Mouse (Mus musculus): ENCODE data around the gene Rasa2. TPM values are rescaled to one million over a fixed set of nuclear protein-coding genes. Genes with fewer than 3 reads are reported as not detected.
"Not testable (repeated sequence)": the region's sequence is repeated elsewhere in the genome, so short reads cannot be mapped to it uniquely, and the experiment has no call there.

The Rasa2 gene
- 1 to 10 TPM; 3.0 to 4.1 TPM for total RNA-seq (2021)
- long read RNA-seq, experiment 1: 0 reads
- long read RNA-seq, experiment 2: 0 reads

- intact Hi-C loops (cut with DNase I; ENCODE audit: low total_unique reads): no loop called here
- DNase-seq: peak; percentile 94
These were observed at the start of gene Rasa2 for GRCm38 (mm10) chr9:96631389-96632072. Gene Rasa2 (minus strand): TSS chr9:96631617.

GRCm38 (mm10) chr9:96678611-96679010 lies 47.2 kb upstream of the Rasa2 start:
- intact Hi-C loops (cut with DNase I; ENCODE audit: low total_unique reads): no loop called here
- no peak for DNase-seq

- intact Hi-C loops (cut with DNase I; ENCODE audit: low total_unique reads): not testable (repeated sequence)
These were observed 46.3 kb upstream of the Rasa2 start for GRCm38 (mm10) chr9:96677711-96678110.

GRCm38 (mm10) chr9:96676671-96677070 lies 45.3 kb upstream of the Rasa2 start:
- DNase-seq: no peak
- intact Hi-C loops (cut with DNase I; ENCODE audit: low total_unique reads): no loop called here

More at GRCm38 (mm10) chr9:96677711-96678110, 46.3 kb upstream of the Rasa2 start:
- not testable (repeated sequence) for DNase-seq

- intact Hi-C loops (cut with DNase I; ENCODE audit: low total_unique reads): no loop called here
- no peak for DNase-seq
These were observed 44.6 kb upstream of the Rasa2 start for GRCm38 (mm10) chr9:96675763-96676640.

GRCm38 (mm10) chr9:96675071-96675762 lies 43.8 kb upstream of the Rasa2 start:
- intact Hi-C loops (cut with DNase I; ENCODE audit: low total_unique reads): no loop called here

GRCm38 (mm10) chr9:96674301-96674700 lies 42.9 kb upstream of the Rasa2 start:
- intact Hi-C loops (cut with DNase I; ENCODE audit: low total_unique reads): loop anchor here (5.0 kb wide), 1 partner anchor 143 kb away; no protein-coding TSS in a partner anchor
- no peak for DNase-seq

More at GRCm38 (mm10) chr9:96675071-96675762, 43.8 kb upstream of the Rasa2 start:
- peak; percentile 27 for DNase-seq

- intact Hi-C loops (cut with DNase I; ENCODE audit: low total_unique reads): loop anchor here (5.0 kb wide), 1 partner anchor 145 kb away; no protein-coding TSS in a partner anchor
- DNase-seq: no peak
These were observed 41.0 kb upstream of the Rasa2 start for GRCm38 (mm10) chr9:96672466-96672865.

- intact Hi-C loops (cut with DNase I; ENCODE audit: low total_unique reads): loop anchor here (2.0 to 5.0 kb wide), 2 partner anchors 88 to 146 kb away; no protein-coding TSS in a partner anchor
- DNase-seq: no peak
These were observed 39.8 kb upstream of the Rasa2 start for GRCm38 (mm10) chr9:96671249-96671648.

- peak; percentile 94 for DNase-seq
- intact Hi-C loops (cut with DNase I; ENCODE audit: low total_unique reads): loop anchor here (2.0 to 5.0 kb wide), 2 partner anchors 89 to 147 kb away; no protein-coding TSS in a partner anchor
These were observed 38.5 kb upstream of the Rasa2 start for GRCm38 (mm10) chr9:96669877-96670276.

GRCm38 (mm10) chr9:96668628-96669027 lies 37.2 kb upstream of the Rasa2 start:
- intact Hi-C loops (cut with DNase I; ENCODE audit: low total_unique reads): no loop called here
- peak; percentile 64 for DNase-seq

- intact Hi-C loops (cut with DNase I; ENCODE audit: low total_unique reads): no loop called here
- DNase-seq: no peak
These were observed 29.3 kb upstream of the Rasa2 start for GRCm38 (mm10) chr9:96660510-96661244.

- intact Hi-C loops (cut with DNase I; ENCODE audit: low total_unique reads): no loop called here
- no peak for DNase-seq
These were observed 28.4 kb upstream of the Rasa2 start for GRCm38 (mm10) chr9:96659801-96660200.

- intact Hi-C loops (cut with DNase I; ENCODE audit: low total_unique reads): no loop called here
- DNase-seq: no peak
These were observed 22.1 kb upstream of the Rasa2 start for GRCm38 (mm10) chr9:96653538-96653937.

- intact Hi-C loops (cut with DNase I; ENCODE audit: low total_unique reads): no loop called here
- DNase-seq: no peak
These were observed 21.3 kb upstream of the Rasa2 start for GRCm38 (mm10) chr9:96652763-96653162.

- DNase-seq: no peak
- intact Hi-C loops (cut with DNase I; ENCODE audit: low total_unique reads): loop anchor here (2.0 kb wide), 1 partner anchor 78 kb away; no protein-coding TSS in a partner anchor
These were observed 19.4 kb upstream of the Rasa2 start for GRCm38 (mm10) chr9:96650807-96651206.

GRCm38 (mm10) chr9:96649924-96650323 lies 18.5 kb upstream of the Rasa2 start:
- DNase-seq: no peak
- intact Hi-C loops (cut with DNase I; ENCODE audit: low total_unique reads): loop anchor here (2.0 to 10.0 kb wide), 2 partner anchors 55 to 77 kb away; no protein-coding TSS in a partner anchor

GRCm38 (mm10) chr9:96649362-96649761 lies 17.9 kb upstream of the Rasa2 start:
- no peak for DNase-seq
- intact Hi-C loops (cut with DNase I; ENCODE audit: low total_unique reads): loop anchor here (10.0 kb wide), 1 partner anchor 55 kb away; no protein-coding TSS in a partner anchor

Measured in gastrocnemius, postnatal 14 days (tissue).